Mouse (Mus musculus) lung, adult 2 months (tissue): ENCODE measurements around the gene Ptpn7. TPM values are rescaled to one million over a fixed set of nuclear protein-coding genes. Genes with fewer than 3 reads are reported as not detected.
"Not testable (repeated sequence)": the region's sequence is repeated elsewhere in the genome, so short reads cannot be mapped to it uniquely, and the experiment has no call there.

ENCODE experiments used
- DNase-seq: peaks from one replicate; pipeline ENCODE4 v3.0.0; 2022
- H3K4me1 ChIP-seq: fragments of 200-500 bp; 2 replicates; pipeline ENCODE4 v1.6.1; 2011; ENCODE audit warnings: low read length; ENCODE audit not compliant: control insufficient read depth, insufficient read depth
- H3K4me3 ChIP-seq: fragments of 200-500 bp; replicated peaks from 2 replicates; pipeline ENCODE3; 2011; ENCODE audit warnings: low read depth, mild to moderate bottlenecking, control low read depth, low read length; ENCODE audit errors: extremely low read depth
- CTCF ChIP-seq: fragments of 200-500 bp; IDR thresholded peaks from 2 replicates; pipeline ENCODE4 v1.5.1; 2011; ENCODE audit warnings: mild to moderate bottlenecking, low read length, control low read depth; ENCODE audit not compliant: insufficient read depth
- POLR2A ChIP-seq: fragments of 200-500 bp; IDR thresholded peaks from 2 replicates; pipeline ENCODE4 v1.6.1; 2011; ENCODE audit warnings: low read depth, mild to moderate bottlenecking, control low read depth, low read length, borderline replicate concordance; ENCODE audit errors: extremely low read depth
- WGBS: fragments of 180-500 bp; shearing (Covaris S2); methylation state at CpG from one replicate; pipeline ENCODE4 v1.1.7; 2018; 5-methylcytosine and 5-hydroxymethylcytosine counted together
- polyA plus RNA-seq: library from polyadenylated mRNA; depleted of rRNA; stranded (reverse); fragments of >200 nt; gene quantifications from 2 replicates; pipeline ENCODE4 v1.2.3, GENCODE M21; 2012; rRNA removed

Gene Ptpn7
- polyA plus RNA-seq, 1 experiment, result 6.9 TPM

DNA sequence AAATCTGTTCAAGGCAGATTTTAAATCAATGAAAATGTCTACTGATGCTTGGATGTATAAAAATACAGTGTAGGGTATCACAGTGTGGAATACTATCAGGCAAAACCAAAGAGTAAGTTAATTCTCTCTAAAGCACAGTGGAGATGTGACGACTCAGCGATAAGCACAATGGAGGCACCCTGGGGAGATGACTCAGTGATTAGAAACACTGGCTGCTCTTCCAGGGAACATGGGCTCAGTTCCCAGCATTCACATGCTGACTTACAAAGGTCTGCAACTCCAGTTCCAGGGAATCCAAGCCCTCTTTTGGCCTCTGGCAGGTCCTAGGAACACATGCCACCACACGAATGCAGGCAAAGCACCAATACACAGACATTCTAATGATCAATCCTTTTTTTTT is 55.7 kb downstream of the Ptpn7 start:
- no peak for TF ChIP-seq POLR2A
- WGBS, result 44% methylated on average over 3 of the region's 3 CpGs
- no peaks in the 10 kb centered on the region for H3K4me1 ChIP-seq
- no peak overlapping the region for H3K4me3 ChIP-seq
- no peak for DNase-seq

DNA sequence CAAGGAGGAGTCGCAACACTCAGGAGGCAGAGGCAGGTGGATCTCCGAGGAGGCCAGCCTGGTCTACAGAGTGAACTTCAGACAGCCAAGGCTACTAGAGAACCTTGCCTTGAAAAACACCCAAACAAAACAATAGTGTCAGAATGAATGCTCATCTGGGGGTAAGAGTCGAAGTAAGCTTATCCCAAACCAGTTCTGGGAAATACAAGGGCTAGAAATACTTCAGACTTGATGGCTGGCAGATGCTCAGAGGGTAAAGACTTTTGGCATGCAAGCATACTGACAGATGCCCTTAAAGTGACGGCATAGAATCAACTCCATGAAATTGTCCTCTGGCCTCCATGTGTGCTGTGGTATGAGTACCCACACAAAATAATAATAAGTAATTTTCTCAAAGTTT is 56.7 kb downstream of the Ptpn7 start:
- Histone ChIP-seq H3K4me1 (no peaks in the 10 kb centered on the region), H3K4me3 (no peak overlapping the region)
- DNase-seq, result no peak
- WGBS, result 86% methylated on average over 4 of the region's 4 CpGs
- TF ChIP-seq CTCF (no peak), POLR2A (no peak)

DNA sequence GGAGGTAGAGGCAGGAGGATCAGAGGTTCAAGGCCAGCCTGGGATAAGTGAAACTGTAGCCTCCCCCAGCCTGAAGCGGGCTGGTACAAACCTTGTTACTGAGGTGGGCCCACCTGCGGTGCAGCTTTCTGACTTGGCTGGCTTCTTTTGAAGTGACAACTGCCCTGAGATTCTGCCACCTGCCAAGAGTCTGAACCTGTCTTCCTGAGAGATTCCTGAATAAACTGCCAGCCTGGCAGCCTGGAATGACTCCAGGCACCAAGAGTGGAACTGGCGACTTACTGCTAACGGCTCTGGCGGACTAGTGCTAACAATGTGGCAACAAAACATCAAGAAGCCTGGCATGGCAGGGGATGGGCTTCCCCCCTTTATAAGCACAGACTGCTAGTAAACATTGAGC is 61.8 kb downstream of the Ptpn7 start:
- not testable (repeated sequence) for H3K4me3 ChIP-seq, DNase-seq, H3K4me1 ChIP-seq
- WGBS, result 69% methylated on average over 5 of the region's 5 CpGs

Other genes starting within 250 kb of the Ptpn7 start
- gene Ppp1r12b, start 176.8 kb upstream of the Ptpn7 start, polyA plus RNA-seq, result 10.9 and 18.6 TPM in 2 replicates
- 0.77 and 1.1 TPM in 2 replicates for gene Ube2t, start 170.1 kb upstream of the Ptpn7 start, polyA plus RNA-seq
- 4.1 and 4.7 TPM in 2 replicates for gene Lgr6, start 27.4 kb upstream of the Ptpn7 start, polyA plus RNA-seq
- gene Arl8a, start 14.1 kb downstream of the Ptpn7 start, polyA plus RNA-seq, result 66.5 and 84.7 TPM in 2 replicates
- gene Gpr37l1, start 35.0 kb downstream of the Ptpn7 start, polyA plus RNA-seq, result 0.95 and 2.0 TPM in 2 replicates
- 19.2 and 19.5 TPM in 2 replicates for gene Elf3, start 125.9 kb downstream of the Ptpn7 start, polyA plus RNA-seq
- 34.5 and 38.1 TPM in 2 replicates for gene Rnpep, start 151.4 kb downstream of the Ptpn7 start, polyA plus RNA-seq
- 29.6 and 51.9 TPM in 2 replicates for gene Timm17a, start 181.1 kb downstream of the Ptpn7 start, polyA plus RNA-seq
- gene Lmod1, start 192.1 kb downstream of the Ptpn7 start, polyA plus RNA-seq, result 9.3 and 12.9 TPM in 2 replicates
- gene Shisa4, start 242.5 kb downstream of the Ptpn7 start, polyA plus RNA-seq, result 14.0 and 16.7 TPM in 2 replicates